Mouse (Mus musculus): ENCODE results near the gene Slc25a30.

Gene Slc25a30

DNA sequence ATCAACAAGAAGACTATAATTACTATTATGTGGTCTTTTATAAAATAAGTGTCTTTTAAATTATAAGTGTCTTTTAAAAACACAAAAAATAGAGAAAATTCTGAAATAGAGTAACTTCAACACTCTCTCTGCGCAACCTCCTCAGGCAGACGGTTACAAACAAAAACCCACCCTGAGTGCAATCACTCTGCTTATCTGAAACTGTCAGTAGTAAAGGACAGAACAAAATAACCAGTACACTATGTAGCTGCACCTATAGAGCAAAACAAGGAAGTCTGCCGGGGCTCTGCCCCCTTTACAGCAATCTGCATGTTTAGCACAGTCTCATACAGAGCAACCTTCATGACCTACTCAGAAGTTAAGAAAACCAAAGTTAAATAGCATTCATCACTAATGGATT, 44.9 kb downstream of the Slc25a30 start:
- no peak for DNase-seq (ENCODE audit: low spot score)

DNA sequence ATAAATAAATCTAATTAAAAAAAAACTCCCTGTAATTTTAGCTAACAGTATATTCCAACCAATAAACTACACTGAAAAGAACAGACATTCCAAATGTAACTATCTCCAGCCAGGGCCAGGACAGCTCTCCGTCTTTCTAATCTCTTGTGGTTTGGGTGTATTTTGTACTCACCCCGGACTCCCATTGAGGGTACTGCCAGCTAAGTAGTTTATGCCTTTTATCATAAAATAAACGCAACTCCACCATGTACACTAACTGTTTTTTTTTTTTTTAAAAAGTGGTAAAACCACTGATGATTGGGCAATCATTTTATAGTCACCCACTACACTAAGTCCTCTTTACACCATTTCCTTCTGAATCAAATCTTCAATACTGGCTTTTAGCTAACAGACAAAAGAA, 51.2 kb downstream of the Slc25a30 start:
- DNase-seq (ENCODE audit: low spot score): no peak

- DNase-seq (ENCODE audit: low spot score): no peak
Measured at GRCm38 (mm10) chr14:75732631-75733030, 54.2 kb downstream of the Slc25a30 start.

DNA sequence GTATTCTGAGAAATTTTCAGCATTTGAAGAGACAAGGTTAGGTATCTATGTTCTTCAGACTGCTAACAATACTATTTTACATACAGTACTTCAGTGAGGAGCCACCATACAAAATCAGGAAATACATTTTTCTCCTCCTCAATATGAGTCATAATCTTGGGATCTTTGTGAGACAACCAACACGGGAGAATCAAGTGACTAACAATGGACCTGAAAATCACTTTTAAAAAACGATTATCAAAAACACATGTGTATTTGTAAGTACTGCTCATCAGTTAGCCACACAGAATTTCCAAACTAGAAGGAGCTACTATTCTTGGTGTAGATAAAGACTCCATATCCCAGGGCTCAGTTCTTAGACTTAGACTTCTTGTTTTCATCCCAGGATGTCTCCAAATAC, 55.5 kb downstream of the Slc25a30 start:
- DNase-seq (ENCODE audit: low spot score): no peak

- DNase-seq (ENCODE audit: low spot score): no peak
Measured at GRCm38 (mm10) chr14:75728111-75728510, 58.7 kb downstream of the Slc25a30 start.

- DNase-seq (ENCODE audit: low spot score): peak; percentile 11
Measured at GRCm38 (mm10) chr14:75727046-75727445, 59.8 kb downstream of the Slc25a30 start.

DNA sequence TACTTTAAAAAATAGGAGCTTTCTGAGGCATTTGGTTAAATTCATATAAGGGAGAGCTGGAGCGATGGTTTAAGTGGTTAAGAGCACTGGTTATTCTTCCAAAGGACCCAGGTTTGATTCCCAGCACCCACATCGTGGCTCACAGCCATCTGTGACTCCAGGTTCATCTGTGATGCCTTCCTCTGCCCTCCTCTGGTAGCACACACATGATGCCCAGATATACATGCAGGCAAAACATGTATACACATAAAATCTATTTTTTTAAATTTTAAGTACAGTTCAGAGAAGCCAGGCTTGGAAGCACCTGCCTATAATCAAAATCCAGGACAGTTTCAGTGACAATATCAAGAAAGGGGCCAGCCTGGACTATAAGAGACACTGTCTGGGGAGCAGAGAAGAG, 64.0 kb downstream of the Slc25a30 start:
- DNase-seq (ENCODE audit: low spot score): no peak

DNA sequence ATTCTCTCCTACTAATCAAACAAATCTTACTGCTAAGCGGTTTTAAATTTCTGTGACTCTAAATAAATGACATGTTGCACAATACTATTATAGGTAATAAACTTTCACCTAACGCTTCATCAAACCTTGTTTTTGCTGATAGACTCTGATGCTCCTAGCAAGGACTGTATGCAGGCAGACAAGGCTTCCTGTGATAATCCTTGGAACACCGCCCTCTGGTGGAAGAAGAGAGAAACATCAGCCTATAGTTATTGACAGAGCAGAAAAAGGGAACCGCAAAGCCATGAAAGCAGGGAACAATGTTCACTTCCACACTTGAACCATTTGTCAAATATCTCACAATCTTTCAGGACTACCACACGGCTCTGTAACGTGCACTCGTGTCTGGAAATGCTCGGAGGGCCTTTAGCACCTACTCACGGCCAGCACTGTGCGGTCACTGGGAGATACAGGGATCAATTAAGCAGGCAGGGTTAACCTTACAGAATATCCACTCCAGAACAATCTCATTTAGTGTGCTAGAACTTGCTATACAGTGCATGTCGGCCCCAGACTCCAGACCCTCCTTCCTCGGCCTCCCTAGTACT, 64.8 kb downstream of the Slc25a30 start:
- no peak for DNase-seq (ENCODE audit: low spot score)

GRCm38 (mm10) chr14:75720121-75720520, 66.7 kb downstream of the Slc25a30 start:
- no peak for DNase-seq (ENCODE audit: low spot score)

GRCm38 (mm10) chr14:75716410-75716809, 70.4 kb downstream of the Slc25a30 start:
- no peak for DNase-seq (ENCODE audit: low spot score)

- DNase-seq (ENCODE audit: low spot score): no peak
Measured at GRCm38 (mm10) chr14:75713661-75714060, 73.2 kb downstream of the Slc25a30 start.

GRCm38 (mm10) chr14:75712687-75713086, 74.2 kb downstream of the Slc25a30 start:
- no peak for DNase-seq (ENCODE audit: low spot score)

DNA sequence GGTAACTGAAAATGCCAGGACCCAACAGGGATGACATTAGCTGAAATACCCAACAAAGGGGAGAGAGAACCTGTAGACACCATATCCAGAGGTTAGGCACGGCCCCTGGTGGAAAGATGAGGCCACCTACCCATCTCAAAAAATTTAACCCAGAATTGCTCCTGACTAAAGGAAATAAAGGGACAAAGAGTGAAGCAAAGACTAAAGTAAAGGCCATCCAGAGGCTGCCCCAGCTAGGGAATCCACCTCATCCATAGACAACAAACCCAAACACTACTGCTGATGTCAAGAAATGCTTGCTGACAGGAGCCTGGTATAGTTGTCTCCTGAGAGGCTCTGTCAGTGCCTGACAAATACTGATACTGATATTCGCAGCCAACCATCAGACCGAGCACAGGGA, 75.1 kb downstream of the Slc25a30 start:
- no peak for DNase-seq (ENCODE audit: low spot score)

All from ovary, postnatal 36 days (tissue).